Mouse (Mus musculus) lung, postnatal 0 days (tissue): Measurements from ENCODE around the gene Tie1.

Source experiments
- CTCF ChIP-seq: IDR thresholded peaks from 2 replicates; pipeline ENCODE4 v1.5.1; 2016; ENCODE audit warnings: antibody characterized with exemption, mild to moderate bottlenecking
- EP300 ChIP-seq: IDR thresholded peaks from 2 replicates; pipeline ENCODE4 v1.6.1; 2016; ENCODE audit warnings: antibody characterized with exemption, mild to moderate bottlenecking, control low read depth

DNA sequence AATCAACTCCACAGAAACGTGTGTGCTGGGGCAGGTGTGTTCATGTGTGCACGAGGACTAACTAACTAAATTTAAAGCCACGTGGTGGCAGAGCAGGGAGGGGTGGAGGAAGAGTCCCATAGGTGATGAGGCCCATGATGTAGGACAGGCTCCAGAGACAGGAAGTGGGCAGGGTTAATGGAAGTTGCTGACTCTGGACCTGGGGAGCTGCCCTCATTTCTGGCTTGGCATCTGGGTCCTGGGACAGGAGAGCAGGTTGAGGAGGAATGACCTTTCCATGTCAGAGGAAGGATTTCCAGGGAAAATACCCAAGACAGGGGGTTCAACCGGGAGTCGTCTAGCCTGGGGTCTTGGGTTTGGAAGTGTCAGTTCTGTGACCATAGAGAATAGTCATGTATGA lies 42.8 kb upstream of the Tie1 start:
- no peak for TF ChIP-seq EP300
- TF ChIP-seq CTCF = no peak
